Mouse (Mus musculus): ENCODE results near the gene Slc25a35.
"Not testable (repeated sequence)": the region's sequence is repeated elsewhere in the genome, so short reads cannot be mapped to it uniquely, and the experiment has no call there.

Slc25a35 gene

GRCm38 (mm10) chr11:69008182-69009121 is 40.5 kb downstream of the Slc25a35 start, which contains the start of gene Pfas:
Pfas (minus strand) TSS chr11:69008460.
- peak; percentile 96 for DNase-seq

DNA sequence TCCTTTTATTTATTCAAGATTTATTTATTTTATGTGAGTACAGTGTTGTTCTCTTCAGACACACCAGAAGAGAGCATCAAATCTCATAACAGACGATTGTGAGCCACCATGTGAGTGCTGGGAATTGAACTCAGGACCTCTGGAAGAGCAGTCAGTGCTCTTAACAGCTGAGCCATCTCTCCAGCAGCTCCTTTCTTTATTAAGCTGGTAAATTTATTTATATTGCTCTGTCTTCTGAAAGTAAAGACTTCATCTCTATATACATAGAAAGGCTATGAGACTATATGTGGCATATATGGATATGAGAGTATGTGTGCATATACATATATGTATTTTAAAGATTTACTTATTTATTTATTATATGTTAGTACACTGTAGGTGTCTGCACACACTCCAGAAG is 41.6 kb downstream of the Slc25a35 start:
- no peak for DNase-seq

- no peak for DNase-seq
These were observed 42.7 kb downstream of the Slc25a35 start for GRCm38 (mm10) chr11:69010400-69011323.

GRCm38 (mm10) chr11:69011445-69011844 is 43.5 kb downstream of the Slc25a35 start:
- not testable (repeated sequence) for DNase-seq

- DNase-seq = peak; percentile 75
These were observed 44.2 kb downstream of the Slc25a35 start for GRCm38 (mm10) chr11:69012071-69012601.

GRCm38 (mm10) chr11:69015644-69016441 is 47.9 kb downstream of the Slc25a35 start, which contains the start of gene Ctc1:
Ctc1 (plus strand) TSS chr11:69015911.
- peak; percentile 85 for DNase-seq

DNA sequence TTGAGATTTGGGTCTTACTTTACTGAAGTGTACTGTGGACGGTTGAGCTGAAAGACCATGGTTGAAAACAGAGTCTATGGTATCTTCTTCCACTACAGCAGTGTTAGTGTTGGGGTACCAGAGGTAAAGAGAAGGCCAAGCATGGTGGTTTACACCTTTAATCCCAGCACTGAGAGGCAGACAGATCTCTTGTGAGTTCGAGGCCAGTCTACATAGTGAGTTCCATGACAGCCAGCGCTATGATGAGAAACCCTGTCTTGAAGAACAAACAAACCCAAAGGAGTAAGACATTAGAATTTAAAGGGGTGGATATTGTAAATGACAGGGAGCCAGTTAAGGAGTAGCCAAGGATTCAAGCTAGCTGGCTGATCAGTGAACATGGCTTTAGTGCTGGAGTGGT is 48.8 kb downstream of the Slc25a35 start:
- no peak for DNase-seq

DNA sequence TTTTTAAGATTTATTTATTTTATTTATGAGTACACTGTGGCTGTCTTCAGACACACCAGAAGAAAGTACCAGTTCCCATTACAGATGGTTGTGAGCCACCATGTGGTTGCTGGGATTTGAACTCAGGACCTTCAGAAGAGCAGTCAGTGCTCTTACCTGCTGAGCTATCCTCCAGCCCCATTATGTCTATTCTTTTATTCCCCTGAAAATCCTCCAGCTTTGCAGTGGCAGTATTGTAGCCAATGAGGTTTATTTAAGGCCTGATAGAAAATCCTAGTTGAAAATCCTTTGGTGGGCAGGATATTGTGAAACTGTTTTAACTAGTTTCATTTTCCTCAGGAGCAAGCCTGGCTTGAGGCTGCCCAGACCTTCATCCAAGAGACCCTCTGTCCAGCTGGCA is 52.8 kb downstream of the Slc25a35 start:
- DNase-seq = no peak

All from right cerebral cortex, postnatal 14 days (tissue).